Mouse (Mus musculus): ENCODE measurements around the gene St8sia6. TPM values are rescaled to one million over a fixed set of nuclear protein-coding genes. Genes with fewer than 3 reads are reported as not detected.
"Not testable (repeated sequence)": the region's sequence is repeated elsewhere in the genome, so short reads cannot be mapped to it uniquely, and the experiment has no call there.

St8sia6 gene
- polyA plus RNA-seq, 1 experiment from 2014 or later = 0.36 TPM

GRCm38 (mm10) chr2:13694417-13694816, 99.4 kb downstream of the St8sia6 start:
- ATAC-seq (ENCODE audit: low FRiP score) = no peak
- 75% methylated on average over 2 of the region's 2 CpGs for WGBS
- H3K36me3 ChIP-seq = no peaks in the 10 kb centered on the region

DNA sequence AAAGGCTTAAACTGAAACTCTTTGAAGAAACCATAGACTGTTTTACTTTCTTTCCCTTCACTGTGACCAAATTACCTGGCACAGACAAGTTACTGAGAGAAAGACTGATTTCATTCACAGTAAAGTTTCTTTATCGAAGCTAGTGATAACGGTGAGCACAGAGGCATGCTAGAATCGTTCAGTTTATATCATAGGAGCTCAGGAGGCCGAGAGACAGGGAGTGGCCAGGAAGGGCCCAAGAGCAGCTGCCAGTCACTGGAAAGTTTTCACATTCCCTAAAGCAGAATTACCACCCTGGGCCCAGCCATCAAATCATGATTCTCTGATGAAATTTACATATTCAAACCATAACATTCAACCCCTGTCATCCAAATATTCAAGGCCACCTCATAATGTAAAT, 109.5 kb downstream of the St8sia6 start:
- whole genome bisulfite sequencing = 88% methylated on average over 4 of the region's 4 CpGs

More at GRCm38 (mm10) chr2:13694417-13694816, 99.4 kb downstream of the St8sia6 start:
- Histone ChIP-seq H3K27ac (no peak overlapping the region), H3K9me3 (replicated peaks) (no peaks in the 10 kb centered on the region), H3K9ac (no peak overlapping the region), H3K4me1 (no peaks in the 10 kb centered on the region), H3K4me3 (no peak overlapping the region), H3K4me2 (replicated peaks) (no peak overlapping the region), H3K27me3 (no peaks in the 10 kb centered on the region)

DNA sequence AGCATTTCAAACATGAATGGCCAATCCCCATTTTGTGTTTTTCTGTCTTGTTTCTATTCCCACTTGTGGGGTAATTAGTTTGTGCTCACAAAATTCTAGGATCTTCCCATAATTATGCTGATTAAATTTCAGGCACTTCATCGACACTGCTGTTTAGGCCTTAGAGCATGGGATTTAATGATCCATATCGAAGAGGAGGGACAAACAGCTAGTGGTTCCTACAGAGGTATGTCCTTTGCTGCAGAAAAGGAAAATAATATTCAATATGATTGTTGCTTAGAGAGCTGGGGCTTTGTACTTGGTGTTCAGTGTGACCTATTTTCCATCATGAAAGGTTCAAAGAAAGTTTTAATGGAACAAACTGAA, 110.7 kb downstream of the St8sia6 start:
- H3K36me3 ChIP-seq = no peaks in the 10 kb centered on the region
- H3K4me2 ChIP-seq (replicated peaks) = no peak overlapping the region
- ATAC-seq (ENCODE audit: low FRiP score) = no peak
- H3K4me3 ChIP-seq = no peak overlapping the region
- 88% methylated on average over 2 of the region's 2 CpGs for WGBS
- no peaks in the 10 kb centered on the region for H3K4me1 ChIP-seq
- H3K9ac ChIP-seq = no peak overlapping the region
- no peak overlapping the region for H3K27ac ChIP-seq
- no peaks in the 10 kb centered on the region for H3K27me3 ChIP-seq
- no peaks in the 10 kb centered on the region for H3K9me3 ChIP-seq (replicated peaks)

More for the DNA sequence above, 109.5 kb downstream of the St8sia6 start:
- Histone ChIP-seq H3K27ac (no peak overlapping the region), H3K4me3 (no peak overlapping the region), H3K4me2 (replicated peaks) (no peak overlapping the region), H3K36me3 (no peaks in the 10 kb centered on the region), H3K27me3 (no peaks in the 10 kb centered on the region), H3K9ac (no peak overlapping the region), H3K9me3 (replicated peaks) (no peaks in the 10 kb centered on the region), H3K4me1 (no peaks in the 10 kb centered on the region)
- ATAC-seq (ENCODE audit: low FRiP score) = no peak

GRCm38 (mm10) chr2:13682488-13683204, 111.2 kb downstream of the St8sia6 start:
- Histone ChIP-seq H3K4me1 (no peaks in the 10 kb centered on the region), H3K4me2 (replicated peaks) (no peak overlapping the region), H3K27me3 (no peaks in the 10 kb centered on the region), H3K4me3 (no peak overlapping the region), H3K9me3 (replicated peaks) (no peaks in the 10 kb centered on the region), H3K36me3 (no peaks in the 10 kb centered on the region), H3K9ac (no peak overlapping the region), H3K27ac (no peak overlapping the region)
- ATAC-seq (ENCODE audit: low FRiP score) = no peak
- 64% methylated on average over 4 of the region's 4 CpGs for WGBS

- Histone ChIP-seq H3K4me3 (no peak overlapping the region), H3K27ac (no peak overlapping the region), H3K9ac (no peak overlapping the region), H3K9me3 (replicated peaks) (no peaks in the 10 kb centered on the region), H3K4me2 (replicated peaks) (no peak overlapping the region), H3K27me3 (no peaks in the 10 kb centered on the region), H3K4me1 (no peaks in the 10 kb centered on the region), H3K36me3 (no peaks in the 10 kb centered on the region)
- 64% methylated on average over 3 of the region's 3 CpGs for WGBS
- no peak for ATAC-seq (ENCODE audit: low FRiP score)
Measured at GRCm38 (mm10) chr2:13672946-13673345, 120.9 kb downstream of the St8sia6 start.

DNA sequence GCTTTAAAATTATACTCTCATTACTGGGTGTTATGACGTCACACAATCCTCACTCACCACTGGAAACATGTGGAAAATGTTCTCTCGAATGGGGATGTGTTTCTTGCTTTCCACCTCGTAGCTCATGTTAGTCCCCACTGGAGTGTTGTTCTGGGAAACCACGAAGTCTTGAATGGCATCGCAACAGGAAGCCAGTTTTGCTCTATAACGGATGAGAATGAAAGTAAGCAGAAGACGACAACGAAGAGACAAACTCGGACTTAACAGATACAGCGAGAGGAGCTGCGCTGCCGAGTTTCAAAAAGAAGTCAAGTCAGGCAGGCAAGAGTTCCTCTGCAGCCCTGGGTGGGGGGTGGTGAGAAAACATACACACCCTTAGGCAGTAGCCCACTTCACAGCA, 121.4 kb downstream of the St8sia6 start:
- H3K27ac ChIP-seq = no peak overlapping the region
- no peak overlapping the region for H3K9ac ChIP-seq
- no peaks in the 10 kb centered on the region for H3K9me3 ChIP-seq (replicated peaks)
- no peaks in the 10 kb centered on the region for H3K4me1 ChIP-seq
- 84% methylated on average over 12 of the region's 12 CpGs for WGBS
- no peak for ATAC-seq (ENCODE audit: low FRiP score)
- no peak overlapping the region for H3K4me2 ChIP-seq (replicated peaks)
- H3K36me3 ChIP-seq = no peaks in the 10 kb centered on the region
- H3K4me3 ChIP-seq = no peak overlapping the region
- H3K27me3 ChIP-seq = no peaks in the 10 kb centered on the region

DNA sequence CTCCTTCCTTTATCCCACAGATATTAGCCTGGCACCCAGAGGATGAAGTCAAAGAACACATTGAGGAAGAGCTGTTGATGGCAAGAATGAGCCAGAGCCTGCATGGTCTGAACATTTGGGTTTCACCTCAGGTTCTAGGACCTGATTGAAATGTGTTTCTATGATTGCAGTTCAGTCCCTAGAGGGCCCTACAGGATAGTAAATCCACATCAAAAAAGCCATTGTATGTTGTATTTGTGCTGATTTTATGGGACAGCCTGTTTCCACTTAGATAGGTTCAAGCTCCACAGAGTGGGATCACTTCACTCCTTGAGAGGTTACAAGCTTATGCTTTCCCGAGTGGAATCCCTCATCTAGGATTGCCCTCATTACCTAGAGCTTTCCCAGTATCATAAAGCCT, 159.0 kb downstream of the St8sia6 start:
- Histone ChIP-seq H3K4me1 (no peaks in the 10 kb centered on the region), H3K36me3 (no peaks in the 10 kb centered on the region), H3K27ac (no peak overlapping the region), H3K27me3 (no peaks in the 10 kb centered on the region), H3K4me3 (no peak overlapping the region), H3K4me2 (replicated peaks) (no peak overlapping the region), H3K9me3 (replicated peaks) (no peaks in the 10 kb centered on the region), H3K9ac (no peak overlapping the region)
- no peak for ATAC-seq (ENCODE audit: low FRiP score)
- WGBS = 71% methylated on average over 1 of the region's 1 CpGs

GRCm38 (mm10) chr2:13630136-13630832, 163.6 kb downstream of the St8sia6 start:
- ATAC-seq (ENCODE audit: low FRiP score) = no peak
- WGBS = 79% methylated on average over 7 of the region's 7 CpGs

GRCm38 (mm10) chr2:13603636-13604035, 190.2 kb downstream of the St8sia6 start:
- H3K27me3 ChIP-seq; ATAC-seq (ENCODE audit: low FRiP score); H3K9ac ChIP-seq; H3K9me3 ChIP-seq (replicated peaks); H3K27ac ChIP-seq; H3K4me1 ChIP-seq; H3K36me3 ChIP-seq; H3K4me3 ChIP-seq; H3K4me2 ChIP-seq (replicated peaks): not testable (repeated sequence)
- 91% methylated on average over 5 of the region's 5 CpGs for WGBS

More at GRCm38 (mm10) chr2:13630136-13630832, 163.6 kb downstream of the St8sia6 start:
- Histone ChIP-seq H3K9me3 (replicated peaks) (no peaks in the 10 kb centered on the region), H3K27me3 (no peaks in the 10 kb centered on the region), H3K4me1 (no peaks in the 10 kb centered on the region), H3K4me3 (no peak overlapping the region), H3K27ac (no peak overlapping the region), H3K9ac (no peak overlapping the region), H3K36me3 (no peaks in the 10 kb centered on the region), H3K4me2 (replicated peaks) (no peak overlapping the region)

GRCm38 (mm10) chr2:13603093-13603492, 190.8 kb downstream of the St8sia6 start:
- no peak overlapping the region for H3K4me2 ChIP-seq (replicated peaks)
- no peaks in the 10 kb centered on the region for H3K4me1 ChIP-seq
- no peaks in the 10 kb centered on the region for H3K36me3 ChIP-seq
- no peaks in the 10 kb centered on the region for H3K9me3 ChIP-seq (replicated peaks)
- H3K4me3 ChIP-seq = no peak overlapping the region
- H3K27ac ChIP-seq = no peak overlapping the region
- no peak for ATAC-seq (ENCODE audit: low FRiP score)
- no peaks in the 10 kb centered on the region for H3K27me3 ChIP-seq
- H3K9ac ChIP-seq = no peak overlapping the region

Other genes with a start within 250 kb of the St8sia6 start
- 6.4 and 7.9 TPM in 2 replicates for gene Trdmt1, start 249.4 kb downstream of the St8sia6 start, polyA plus RNA-seq (2016; fragmentation: Nextera tagmentation; extraction: Ambion mirVana)
- 1,011 and 1,056 TPM in 2 replicates for gene Vim, start 220.1 kb downstream of the St8sia6 start, polyA plus RNA-seq (2016; fragmentation: Nextera tagmentation; extraction: Ambion mirVana)